Mouse (Mus musculus): ENCODE measurements around the gene Kcnip4. TPM values are rescaled to one million over a fixed set of nuclear protein-coding genes. Genes with fewer than 3 reads are reported as not detected.

Gene Kcnip4
- polyA plus RNA-seq, 1 experiment from 2014 or later: 0.51 TPM

DNA sequence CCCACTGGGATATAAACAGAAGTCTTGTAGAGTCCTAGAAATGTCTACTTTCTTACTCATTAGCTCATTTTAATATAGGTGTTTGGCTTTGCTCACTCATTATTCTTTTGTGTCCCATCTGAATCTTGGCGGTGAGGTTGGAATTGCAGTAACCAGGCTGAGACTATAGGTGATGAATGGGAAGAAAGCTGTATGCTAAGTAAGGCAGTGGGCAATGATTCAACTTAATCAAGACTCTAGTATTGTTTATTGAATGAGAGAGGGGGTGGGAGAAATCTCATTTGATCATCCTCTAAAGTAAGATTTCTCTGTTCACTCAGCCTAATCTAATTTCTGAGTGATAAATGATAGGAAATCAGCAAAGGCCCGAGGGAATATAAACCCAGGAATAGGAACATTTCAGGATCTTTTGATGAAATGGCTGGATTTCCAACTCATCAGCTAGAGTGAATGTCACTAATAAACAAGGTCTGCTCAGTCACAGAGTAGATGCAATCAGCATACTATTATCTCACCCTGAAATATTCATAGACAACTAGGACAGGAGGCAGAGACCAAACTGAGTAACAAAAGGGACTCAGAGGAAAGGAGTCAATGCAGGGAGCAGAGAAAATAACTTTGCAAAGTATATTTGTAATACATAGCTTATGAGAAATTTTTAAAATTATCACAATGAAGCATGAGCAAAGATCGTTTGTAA, 660.3 kb downstream of the Kcnip4 start:
- 72% methylated on average over 3 of the region's 3 CpGs for WGBS
- H3K9ac ChIP-seq: no peak overlapping the region
- H3K36me3 ChIP-seq: no peaks in the 10 kb centered on the region
- no peaks in the 10 kb centered on the region for H3K27me3 ChIP-seq (replicated peaks)
- no peak for ATAC-seq (ENCODE audit: extremely low read depth, insufficient number of reproducible peaks, low FRiP score, low TSS enrichment)
- H3K27ac ChIP-seq (replicated peaks): no peak overlapping the region
- H3K4me3 ChIP-seq: no peak overlapping the region
- no peaks in the 10 kb centered on the region for H3K4me1 ChIP-seq
- no peak overlapping the region for H3K4me2 ChIP-seq
- no peaks in the 10 kb centered on the region for H3K9me3 ChIP-seq

DNA sequence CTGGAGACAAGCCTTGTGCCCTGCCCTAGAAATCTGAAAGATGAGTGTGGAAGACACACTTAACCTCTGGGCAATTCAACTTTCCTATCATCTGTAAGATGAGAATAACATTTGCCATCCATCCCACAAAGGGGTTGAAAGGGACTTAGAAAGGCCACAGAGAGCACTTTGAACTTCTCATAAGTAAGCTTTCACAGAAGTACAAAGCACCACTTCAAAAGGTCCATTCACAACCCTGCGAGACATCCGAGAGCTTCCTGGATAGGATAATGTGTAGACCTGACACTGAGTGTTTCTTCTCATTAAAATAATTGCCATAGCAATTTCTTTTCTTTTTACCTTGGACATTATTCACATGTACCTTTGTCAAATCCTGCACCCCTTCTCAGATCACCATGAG, 683.7 kb downstream of the Kcnip4 start:
- Histone ChIP-seq H3K9me3 (no peaks in the 10 kb centered on the region), H3K27me3 (replicated peaks) (no peaks in the 10 kb centered on the region), H3K4me1 (no peaks in the 10 kb centered on the region), H3K9ac (no peak overlapping the region), H3K4me3 (no peak overlapping the region), H3K4me2 (no peak overlapping the region), H3K27ac (replicated peaks) (no peak overlapping the region), H3K36me3 (no peaks in the 10 kb centered on the region)
- no peak for ATAC-seq (ENCODE audit: extremely low read depth, insufficient number of reproducible peaks, low FRiP score, low TSS enrichment)
- 57% methylated on average over 2 of the region's 2 CpGs for WGBS

DNA sequence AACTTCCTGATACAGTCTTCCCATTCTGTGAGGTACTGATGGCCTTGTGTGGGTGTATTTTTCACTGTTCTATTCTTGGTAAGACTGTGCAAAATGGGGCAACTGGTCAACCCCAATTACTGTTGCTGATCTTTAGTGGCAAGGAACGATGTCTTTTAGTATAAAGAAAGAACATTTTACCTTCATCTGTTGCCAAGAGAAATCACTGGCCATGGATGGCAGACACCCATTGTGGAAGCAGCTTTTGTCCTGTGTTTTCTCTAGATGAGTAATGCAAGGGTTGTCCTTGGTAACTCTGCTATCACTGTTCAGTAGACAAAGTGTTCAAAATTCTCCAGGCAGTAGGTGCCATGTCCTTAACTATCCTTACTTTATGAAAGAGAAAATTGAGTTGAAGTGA, 729.2 kb downstream of the Kcnip4 start:
- Histone ChIP-seq H3K27ac (replicated peaks) (no peak overlapping the region), H3K4me1 (no peaks in the 10 kb centered on the region), H3K9ac (no peak overlapping the region), H3K36me3 (no peaks in the 10 kb centered on the region), H3K4me2 (no peak overlapping the region), H3K27me3 (replicated peaks) (no peaks in the 10 kb centered on the region), H3K4me3 (no peak overlapping the region), H3K9me3 (no peaks in the 10 kb centered on the region)
- ATAC-seq (ENCODE audit: extremely low read depth, insufficient number of reproducible peaks, low FRiP score, low TSS enrichment): no peak
- WGBS: 59% methylated on average over 1 of the region's 1 CpGs

DNA sequence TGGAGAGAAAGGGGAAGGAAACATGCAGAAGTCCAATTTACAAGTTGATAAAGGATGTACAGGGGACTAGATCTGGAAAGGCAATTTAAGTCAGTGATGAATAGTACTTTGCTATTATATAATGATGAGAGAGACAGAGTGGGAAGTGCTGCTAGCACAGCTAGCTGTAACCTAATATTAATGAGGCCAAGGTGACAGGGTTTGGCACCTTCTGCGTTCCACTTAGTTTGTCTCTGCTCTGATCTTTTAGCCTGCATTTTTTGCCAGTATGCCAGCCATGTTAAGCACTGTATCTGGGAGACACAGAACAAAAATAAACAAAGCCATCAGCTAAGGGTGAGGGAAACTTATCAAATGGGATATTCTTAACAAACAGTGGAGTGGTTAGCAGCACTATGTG, 745.3 kb downstream of the Kcnip4 start:
- Histone ChIP-seq H3K4me2 (no peak overlapping the region), H3K27ac (replicated peaks) (no peak overlapping the region), H3K4me1 (no peaks in the 10 kb centered on the region), H3K4me3 (no peak overlapping the region), H3K36me3 (no peaks in the 10 kb centered on the region), H3K9ac (no peak overlapping the region), H3K27me3 (replicated peaks) (no peaks in the 10 kb centered on the region), H3K9me3 (no peaks in the 10 kb centered on the region)
- WGBS: 44% methylated on average over 1 of the region's 1 CpGs
- ATAC-seq (ENCODE audit: extremely low read depth, insufficient number of reproducible peaks, low FRiP score, low TSS enrichment): no peak

DNA sequence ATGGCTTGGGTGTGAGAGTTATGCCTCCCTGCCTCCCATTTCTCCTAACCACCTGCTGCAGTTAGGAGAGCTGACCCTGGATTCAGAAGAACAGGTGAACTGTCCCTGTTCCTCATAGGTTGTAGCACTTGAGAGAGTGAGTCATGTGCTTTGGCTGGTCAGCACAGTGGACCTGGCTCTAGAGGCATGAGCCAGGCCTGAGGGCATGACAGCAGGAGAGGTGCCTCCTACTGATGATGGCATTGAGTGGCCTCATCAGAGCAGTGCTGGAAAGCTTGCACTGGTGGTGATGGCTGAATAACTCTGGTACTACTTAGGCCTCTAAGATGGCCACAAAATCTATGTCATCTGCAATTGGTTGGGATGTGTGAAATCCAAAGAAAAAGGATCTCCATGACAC, 776.1 kb downstream of the Kcnip4 start:
- no peak overlapping the region for H3K4me3 ChIP-seq
- ATAC-seq (ENCODE audit: extremely low read depth, insufficient number of reproducible peaks, low FRiP score, low TSS enrichment): no peak
- no peaks in the 10 kb centered on the region for H3K27me3 ChIP-seq (replicated peaks)
- no peak overlapping the region for H3K27ac ChIP-seq (replicated peaks)
- no peaks in the 10 kb centered on the region for H3K9me3 ChIP-seq
- H3K9ac ChIP-seq: no peak overlapping the region
- H3K4me2 ChIP-seq: no peak overlapping the region
- no peaks in the 10 kb centered on the region for H3K4me1 ChIP-seq
- no peaks in the 10 kb centered on the region for H3K36me3 ChIP-seq

DNA sequence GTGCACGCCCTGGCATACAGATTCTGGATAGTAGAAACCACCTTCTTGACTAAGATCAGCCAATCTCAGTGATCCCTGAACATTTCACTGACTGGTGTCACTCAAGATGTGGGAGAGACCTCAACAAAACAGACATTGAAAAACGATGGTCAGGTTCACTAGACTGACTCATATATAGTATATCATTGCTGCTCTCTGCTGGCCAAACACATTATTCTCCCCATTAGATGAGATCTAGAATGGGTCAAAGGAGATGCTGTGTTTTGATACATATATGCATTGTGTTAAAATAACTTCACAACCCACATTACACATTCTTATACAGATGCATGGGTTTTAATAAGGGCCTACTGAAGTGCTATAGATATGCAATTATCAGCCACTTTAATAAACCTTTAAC, 787.1 kb downstream of the Kcnip4 start:
- no peaks in the 10 kb centered on the region for H3K9me3 ChIP-seq
- H3K4me3 ChIP-seq: no peak overlapping the region
- WGBS: 38% methylated on average over 2 of the region's 2 CpGs
- H3K27ac ChIP-seq (replicated peaks): no peak overlapping the region
- no peaks in the 10 kb centered on the region for H3K27me3 ChIP-seq (replicated peaks)
- H3K9ac ChIP-seq: no peak overlapping the region
- H3K36me3 ChIP-seq: no peaks in the 10 kb centered on the region
- H3K4me2 ChIP-seq: no peak overlapping the region
- H3K4me1 ChIP-seq: no peaks in the 10 kb centered on the region
- ATAC-seq (ENCODE audit: extremely low read depth, insufficient number of reproducible peaks, low FRiP score, low TSS enrichment): no peak

DNA sequence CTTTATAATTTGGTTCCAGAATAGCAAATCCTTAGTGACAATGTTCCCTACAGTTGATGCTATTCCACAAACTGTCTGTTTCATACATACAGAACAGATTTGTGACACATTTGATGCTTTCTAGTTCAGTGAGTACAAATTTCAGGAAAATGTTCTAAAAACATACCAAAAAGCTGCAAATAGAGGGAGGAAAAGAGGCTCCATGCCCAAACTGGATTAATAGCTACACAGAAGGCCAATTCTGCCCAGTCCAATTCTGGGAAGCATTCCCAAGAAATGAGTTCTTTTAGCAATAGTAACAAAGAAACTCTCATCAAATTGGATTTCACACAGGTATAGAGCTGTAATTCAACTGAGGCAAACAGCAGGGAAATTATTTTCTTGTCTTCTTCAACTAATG, 806.5 kb downstream of the Kcnip4 start:
- H3K27ac ChIP-seq (replicated peaks): no peak overlapping the region
- no peaks in the 10 kb centered on the region for H3K4me1 ChIP-seq
- no peak overlapping the region for H3K9ac ChIP-seq
- H3K4me2 ChIP-seq: no peak overlapping the region
- ATAC-seq (ENCODE audit: extremely low read depth, insufficient number of reproducible peaks, low FRiP score, low TSS enrichment): no peak
- no peaks in the 10 kb centered on the region for H3K9me3 ChIP-seq
- H3K36me3 ChIP-seq: no peaks in the 10 kb centered on the region
- H3K4me3 ChIP-seq: no peak overlapping the region
- no peaks in the 10 kb centered on the region for H3K27me3 ChIP-seq (replicated peaks)

DNA sequence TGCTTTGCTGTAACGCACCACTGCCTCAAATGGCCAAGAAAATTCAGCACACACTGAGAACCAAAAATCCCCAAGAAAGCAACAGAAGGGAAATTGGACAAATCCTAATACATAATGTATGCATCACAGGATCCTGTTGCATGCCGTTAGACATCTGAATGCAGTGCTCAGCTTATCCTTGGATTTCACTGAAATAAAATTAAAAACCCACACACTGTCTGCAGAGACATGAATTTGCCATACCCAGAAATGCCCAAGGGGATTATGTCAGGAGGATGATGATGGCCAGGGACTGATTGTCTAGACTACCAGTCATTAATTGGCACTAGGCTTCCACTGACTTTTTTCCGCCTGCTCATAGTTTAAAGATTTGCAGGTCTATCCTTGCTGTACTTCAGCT, 818.7 kb downstream of the Kcnip4 start:
- no peaks in the 10 kb centered on the region for H3K27me3 ChIP-seq (replicated peaks)
- H3K36me3 ChIP-seq: no peaks in the 10 kb centered on the region
- H3K4me1 ChIP-seq: no peaks in the 10 kb centered on the region
- no peak overlapping the region for H3K9ac ChIP-seq
- no peak overlapping the region for H3K4me3 ChIP-seq
- WGBS: 79% methylated on average over 3 of the region's 3 CpGs
- H3K4me2 ChIP-seq: no peak overlapping the region
- no peak overlapping the region for H3K27ac ChIP-seq (replicated peaks)
- no peaks in the 10 kb centered on the region for H3K9me3 ChIP-seq
- ATAC-seq (ENCODE audit: extremely low read depth, insufficient number of reproducible peaks, low FRiP score, low TSS enrichment): no peak

DNA sequence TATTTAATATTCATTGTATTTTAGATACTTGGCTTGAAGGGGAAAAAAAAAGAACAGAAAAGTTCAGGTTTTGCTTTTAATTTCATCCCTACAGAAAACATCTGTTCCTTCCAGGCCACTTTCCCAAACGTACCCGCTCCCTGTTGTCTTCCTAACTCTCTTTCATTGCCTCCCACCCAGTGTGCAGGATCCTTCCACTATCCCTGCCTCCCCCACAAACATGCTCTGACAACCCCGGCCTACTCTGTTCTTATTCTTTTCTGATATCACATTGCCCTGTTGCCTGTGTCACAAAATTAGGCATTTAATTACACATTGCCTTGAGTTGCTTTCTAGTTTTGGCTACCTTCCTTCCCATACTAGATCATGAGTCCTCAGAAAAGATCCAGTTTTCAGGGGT, 837.6 kb downstream of the Kcnip4 start:
- Histone ChIP-seq H3K4me2 (no peak overlapping the region), H3K4me1 (no peaks in the 10 kb centered on the region), H3K36me3 (no peaks in the 10 kb centered on the region), H3K9ac (no peak overlapping the region), H3K4me3 (no peak overlapping the region), H3K27ac (replicated peaks) (no peak overlapping the region), H3K27me3 (replicated peaks) (no peaks in the 10 kb centered on the region), H3K9me3 (no peaks in the 10 kb centered on the region)
- ATAC-seq (ENCODE audit: extremely low read depth, insufficient number of reproducible peaks, low FRiP score, low TSS enrichment): no peak
- WGBS: 75% methylated on average over 3 of the region's 3 CpGs

DNA sequence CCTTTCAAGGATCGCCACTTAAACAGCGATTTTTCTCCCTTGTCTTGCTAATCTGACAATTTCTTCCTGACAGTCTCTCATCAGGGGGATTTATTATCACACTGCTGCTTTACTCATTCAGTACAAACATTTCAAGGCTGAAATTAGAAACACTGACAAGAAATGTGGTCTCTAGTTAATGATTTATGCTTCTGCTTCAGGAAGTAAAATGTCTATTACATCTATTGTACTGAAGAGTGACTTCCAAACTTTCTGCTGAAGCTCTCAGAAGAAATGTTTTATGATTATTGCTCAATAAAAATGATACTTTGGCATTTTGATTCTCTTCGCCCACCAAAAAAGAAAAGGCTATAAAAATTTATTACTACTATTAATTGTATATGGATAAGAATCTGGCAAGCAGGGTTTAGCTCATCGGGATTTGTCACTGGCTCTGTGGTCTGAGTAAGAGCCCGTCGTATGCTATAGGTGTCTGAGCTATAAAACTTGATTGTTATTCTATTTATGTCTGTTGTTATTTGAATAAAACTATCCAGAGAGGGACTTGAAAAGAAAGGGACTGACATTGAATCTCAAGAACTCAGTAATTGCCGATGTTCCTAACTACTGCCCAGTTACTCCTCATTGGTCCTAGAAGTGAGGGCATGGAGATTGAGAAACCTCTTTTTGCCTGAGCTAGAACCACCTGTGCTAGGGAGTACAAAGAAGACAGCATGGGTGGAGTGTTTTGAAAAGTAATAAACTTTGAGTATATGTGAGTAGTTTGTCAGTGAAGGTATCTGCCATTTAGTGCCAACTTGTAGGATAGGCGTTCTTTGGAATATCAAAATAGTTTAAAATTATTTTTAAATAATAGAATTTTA, 844.7 kb downstream of the Kcnip4 start:
- Histone ChIP-seq H3K36me3 (no peaks in the 10 kb centered on the region), H3K4me2 (no peak overlapping the region), H3K9me3 (no peaks in the 10 kb centered on the region), H3K4me1 (no peaks in the 10 kb centered on the region), H3K4me3 (no peak overlapping the region), H3K27me3 (replicated peaks) (no peaks in the 10 kb centered on the region), H3K27ac (replicated peaks) (no peak overlapping the region), H3K9ac (no peak overlapping the region)
- ATAC-seq (ENCODE audit: extremely low read depth, insufficient number of reproducible peaks, low FRiP score, low TSS enrichment): no peak
- WGBS: 77% methylated on average over 8 of the region's 8 CpGs

DNA sequence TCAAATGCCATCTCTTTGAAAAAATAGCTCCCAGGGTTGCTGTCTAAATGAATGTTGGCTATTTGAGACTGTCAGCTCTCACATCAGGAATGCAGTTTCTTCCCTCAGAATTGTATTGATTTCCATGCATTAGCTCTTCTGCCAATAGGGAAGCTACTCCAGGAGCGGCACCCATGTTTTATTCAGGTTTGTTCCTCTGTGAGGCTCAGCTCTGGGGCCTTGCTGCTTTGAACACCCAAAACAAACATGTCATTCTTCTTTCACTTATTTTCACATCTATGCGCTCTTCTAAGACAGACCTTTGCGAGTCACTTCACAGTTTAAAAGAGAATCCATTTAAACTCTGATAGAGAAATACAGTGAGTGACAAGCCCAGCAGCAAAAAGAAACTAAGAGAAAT, 862.2 kb downstream of the Kcnip4 start:
- H3K9ac ChIP-seq: no peak overlapping the region
- no peak for ATAC-seq (ENCODE audit: extremely low read depth, insufficient number of reproducible peaks, low FRiP score, low TSS enrichment)
- H3K4me1 ChIP-seq: no peaks in the 10 kb centered on the region
- no peak overlapping the region for H3K4me2 ChIP-seq
- no peaks in the 10 kb centered on the region for H3K9me3 ChIP-seq
- no peak overlapping the region for H3K27ac ChIP-seq (replicated peaks)
- H3K4me3 ChIP-seq: no peak overlapping the region
- H3K36me3 ChIP-seq: no peaks in the 10 kb centered on the region
- whole genome bisulfite sequencing: 81% methylated on average over 3 of the region's 3 CpGs
- no peaks in the 10 kb centered on the region for H3K27me3 ChIP-seq (replicated peaks)

DNA sequence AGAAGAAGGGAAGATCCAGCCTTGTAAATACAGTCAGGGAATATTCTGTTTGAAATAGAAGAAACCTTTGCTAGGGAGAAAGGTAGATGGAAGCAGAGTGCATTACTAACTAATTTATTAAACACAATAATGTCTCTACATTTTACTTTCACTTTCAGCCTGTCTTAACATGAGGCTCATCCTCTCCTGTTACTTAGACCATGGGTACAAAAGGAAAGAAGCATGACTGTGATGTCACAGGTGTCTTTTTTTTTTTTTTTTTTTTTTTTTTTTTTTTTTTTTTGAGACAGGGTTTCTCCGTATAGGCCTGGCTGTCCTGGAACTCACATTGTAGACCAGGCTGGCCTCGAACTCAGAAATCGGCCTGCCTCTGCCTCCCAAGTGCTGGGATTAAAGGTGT, 864.7 kb downstream of the Kcnip4 start:
- no peak overlapping the region for H3K4me3 ChIP-seq
- no peaks in the 10 kb centered on the region for H3K36me3 ChIP-seq
- no peak overlapping the region for H3K27ac ChIP-seq (replicated peaks)
- WGBS: 76% methylated on average over 3 of the region's 3 CpGs
- no peaks in the 10 kb centered on the region for H3K27me3 ChIP-seq (replicated peaks)
- no peak for ATAC-seq (ENCODE audit: extremely low read depth, insufficient number of reproducible peaks, low FRiP score, low TSS enrichment)
- no peaks in the 10 kb centered on the region for H3K9me3 ChIP-seq
- H3K9ac ChIP-seq: no peak overlapping the region
- H3K4me1 ChIP-seq: no peaks in the 10 kb centered on the region
- H3K4me2 ChIP-seq: no peak overlapping the region
